Mouse (Mus musculus): ENCODE data around the gene Rerg. TPM values are rescaled to one million over a fixed set of nuclear protein-coding genes. Genes with fewer than 3 reads are reported as not detected.

Gene Rerg
- total RNA-seq (2015) (not detected in 2 replicates), total RNA-seq (2017) (not detected in 2 replicates)

DNA sequence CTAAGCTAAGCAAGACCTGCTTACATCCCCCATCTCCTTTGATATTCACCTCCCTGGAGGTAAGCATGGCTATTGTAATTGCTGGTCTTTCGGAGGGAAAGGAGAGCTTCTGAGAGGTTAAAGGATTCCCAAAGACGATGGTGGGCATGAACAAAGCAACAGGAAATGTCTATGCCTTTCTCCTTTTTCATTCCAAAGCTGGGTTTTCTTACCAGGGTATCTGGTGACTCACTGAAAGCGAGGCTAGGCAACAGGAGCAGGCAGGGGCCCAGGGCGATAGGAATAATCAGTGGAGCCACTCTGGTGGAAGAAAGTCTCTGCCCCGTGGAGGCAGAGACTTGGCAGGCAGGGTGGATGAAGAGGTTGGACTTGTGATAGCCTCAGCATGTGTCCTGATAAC, at the start of gene Rerg:
TSS of gene Rerg (minus strand) at position 272 of the 400 bp plus-strand sequence.
- no peak for ATAC-seq (ENCODE audit: poor library complexity, severe bottlenecking)

GRCm38 (mm10) chr6:137217841-137218463, 47.7 kb upstream of the Rerg start:
- ATAC-seq (ENCODE audit: poor library complexity, severe bottlenecking): no peak

DNA sequence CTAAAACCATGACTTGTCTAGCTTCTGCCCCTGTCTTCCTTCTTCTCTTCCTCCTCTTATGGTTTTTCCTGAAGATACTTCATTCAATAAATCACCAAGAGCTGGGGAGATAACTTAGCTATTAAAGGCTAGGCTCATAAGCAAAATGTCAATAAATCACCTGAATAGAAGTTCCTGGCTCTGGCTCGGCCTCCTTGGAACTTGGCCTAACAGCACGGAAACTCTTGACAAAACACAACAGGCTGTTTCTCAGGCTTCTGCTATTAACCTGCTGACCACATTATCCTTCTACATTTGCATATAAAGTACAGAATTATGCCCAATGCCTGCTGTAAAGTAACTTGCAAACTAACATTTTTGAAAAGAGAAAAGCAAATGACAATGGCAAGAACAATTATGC, 41.1 kb upstream of the Rerg start:
- no peak for ATAC-seq (ENCODE audit: poor library complexity, severe bottlenecking)

GRCm38 (mm10) chr6:137210991-137211390, 40.7 kb upstream of the Rerg start:
- no peak for ATAC-seq (ENCODE audit: poor library complexity, severe bottlenecking)

- no peak for ATAC-seq (ENCODE audit: poor library complexity, severe bottlenecking)
Measured at GRCm38 (mm10) chr6:137209992-137210391, 39.7 kb upstream of the Rerg start.

DNA sequence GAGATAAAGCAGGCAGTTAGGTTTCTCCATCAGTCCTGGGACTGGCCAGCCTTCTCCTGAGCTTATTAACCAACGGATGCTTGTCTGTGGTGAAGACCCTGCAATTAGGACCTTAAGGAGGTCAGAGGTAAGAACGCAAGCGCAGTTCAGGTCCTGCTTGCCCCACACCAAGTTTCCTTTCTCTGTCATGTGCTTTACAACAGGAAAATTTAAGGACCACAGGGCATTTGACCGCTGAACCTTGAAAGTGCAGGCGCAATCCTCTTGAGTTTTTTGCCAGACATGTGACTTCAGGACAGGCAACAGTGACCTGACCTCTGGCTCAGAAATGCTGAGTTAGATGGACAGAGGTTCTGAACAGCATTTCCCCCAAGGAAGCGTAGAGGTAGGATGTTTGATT, 36.8 kb upstream of the Rerg start:
- ATAC-seq (ENCODE audit: poor library complexity, severe bottlenecking): no peak

DNA sequence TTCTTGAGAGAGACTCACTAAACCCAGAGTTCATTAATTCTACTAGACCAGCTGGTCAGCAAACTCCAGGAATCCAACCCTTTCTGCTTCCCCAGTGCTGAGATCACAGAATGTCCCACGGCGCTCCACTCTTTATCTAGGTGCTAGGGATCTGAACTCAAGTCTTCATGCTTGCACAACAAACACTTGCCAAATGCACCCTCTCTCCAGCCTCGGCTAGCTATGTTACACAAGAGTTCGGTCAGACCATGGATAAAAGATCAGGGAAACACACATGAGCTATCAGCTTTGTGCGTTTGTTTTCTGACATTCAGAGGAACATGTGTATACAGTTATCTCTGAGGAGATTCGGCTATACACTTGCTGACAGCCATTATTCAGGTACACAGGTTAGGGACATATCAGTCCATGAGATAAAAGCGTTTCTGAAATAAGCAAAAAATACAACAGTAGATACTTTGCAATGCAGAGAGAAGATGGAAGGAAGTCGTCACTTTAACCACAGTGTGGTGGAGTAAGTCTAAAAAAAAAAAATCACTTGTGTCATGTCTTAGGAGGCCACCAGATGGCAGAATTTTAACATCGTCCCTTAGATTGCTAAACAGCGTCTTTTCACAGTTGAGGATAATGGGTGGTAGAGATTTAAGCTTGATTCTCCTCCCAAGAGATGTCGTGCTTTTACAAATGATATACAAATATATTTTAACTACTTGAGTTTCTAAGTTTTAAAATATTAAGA, 35.5 kb upstream of the Rerg start:
- peak; percentile 88 for ATAC-seq (ENCODE audit: poor library complexity, severe bottlenecking)

DNA sequence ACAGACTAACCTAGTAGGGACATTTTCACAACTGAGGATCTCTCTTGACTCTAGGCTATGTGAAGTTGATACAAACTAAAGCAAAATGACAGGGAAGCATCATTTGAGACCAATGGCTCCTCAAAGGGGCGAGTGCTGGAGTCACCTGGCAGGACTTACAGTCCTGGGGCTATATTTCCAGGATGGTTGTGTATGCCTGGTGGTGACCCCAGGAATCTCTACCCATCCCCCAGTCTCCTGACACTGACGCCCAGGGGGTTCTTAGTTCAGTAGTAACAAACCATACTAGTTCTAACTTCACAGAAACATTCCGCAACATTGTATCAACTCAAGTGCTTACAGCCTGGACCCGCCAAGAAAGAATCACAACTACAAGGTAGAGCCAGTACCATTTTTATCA, 32.4 kb upstream of the Rerg start:
- ATAC-seq (ENCODE audit: poor library complexity, severe bottlenecking): no peak

- ATAC-seq (ENCODE audit: poor library complexity, severe bottlenecking): no peak
Measured at GRCm38 (mm10) chr6:137201578-137201977, 31.3 kb upstream of the Rerg start.

DNA sequence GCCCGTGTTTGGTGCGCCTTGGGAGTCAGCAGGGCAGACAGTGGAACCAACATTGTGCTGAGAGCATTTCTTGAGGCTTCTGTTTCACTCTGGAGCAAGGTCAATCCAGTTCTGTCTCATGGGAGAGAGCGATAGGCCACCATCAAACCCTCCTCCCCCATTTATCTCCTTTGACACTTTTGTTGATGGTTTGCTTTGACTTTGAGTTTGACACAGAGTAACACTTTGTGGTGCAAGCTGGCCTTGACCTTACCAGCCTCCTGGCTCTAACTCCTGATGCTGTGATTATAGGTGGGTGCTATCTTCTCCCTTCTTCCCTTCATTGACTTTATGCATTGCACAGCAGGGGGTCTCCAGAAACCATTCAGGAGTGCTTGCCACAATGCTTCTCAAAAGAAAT, 30.9 kb upstream of the Rerg start:
- ATAC-seq (ENCODE audit: poor library complexity, severe bottlenecking): no peak

GRCm38 (mm10) chr6:137192063-137192462, 21.8 kb upstream of the Rerg start:
- ATAC-seq (ENCODE audit: poor library complexity, severe bottlenecking): peak; percentile 77

- no peak for ATAC-seq (ENCODE audit: poor library complexity, severe bottlenecking)
Measured at GRCm38 (mm10) chr6:137191026-137191425, 20.7 kb upstream of the Rerg start.

GRCm38 (mm10) chr6:137190577-137190976, 20.3 kb upstream of the Rerg start:
- no peak for ATAC-seq (ENCODE audit: poor library complexity, severe bottlenecking)

GRCm38 (mm10) chr6:137188375-137188926, 18.2 kb upstream of the Rerg start:
- no peak for ATAC-seq (ENCODE audit: poor library complexity, severe bottlenecking)

DNA sequence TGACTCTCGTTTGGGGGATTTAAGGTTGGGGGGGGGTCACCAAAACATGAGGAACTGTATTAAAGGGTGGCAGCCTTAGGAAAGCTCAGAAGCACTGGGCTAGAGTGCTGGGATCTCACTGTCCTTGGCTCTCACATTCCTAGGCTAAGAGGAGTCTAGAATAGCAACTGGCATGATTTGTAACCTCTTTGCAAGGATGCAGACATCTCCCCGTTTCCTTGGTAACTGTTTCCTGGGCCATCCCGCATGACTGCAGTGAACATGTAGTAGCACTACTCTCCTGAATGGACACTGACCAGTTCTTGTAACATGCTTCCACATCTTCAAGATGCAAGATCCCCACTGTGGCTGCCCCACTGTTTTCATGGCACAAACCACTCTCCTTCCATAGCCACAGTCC, 17.1 kb upstream of the Rerg start:
- no peak for ATAC-seq (ENCODE audit: poor library complexity, severe bottlenecking)

DNA sequence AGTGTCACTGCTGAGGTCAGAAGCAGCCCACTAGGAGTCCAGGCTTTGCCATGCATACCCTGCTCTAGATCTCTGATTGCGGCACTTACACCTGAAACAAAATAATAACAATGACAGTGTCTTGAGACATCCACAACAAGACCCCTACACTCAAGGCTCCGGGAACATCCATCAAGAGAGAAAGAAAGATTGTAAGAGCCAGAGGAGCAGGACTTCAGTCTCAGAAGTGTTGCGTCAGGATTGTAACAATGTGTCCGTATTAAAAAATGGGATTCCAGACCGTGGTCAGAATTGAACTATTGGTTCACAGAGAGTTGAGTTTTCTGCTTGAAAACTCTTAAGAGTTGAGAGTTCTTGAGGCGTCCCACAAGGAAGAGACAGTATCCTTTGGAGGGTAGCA, 10.3 kb upstream of the Rerg start:
- ATAC-seq (ENCODE audit: poor library complexity, severe bottlenecking): no peak

GRCm38 (mm10) chr6:137180115-137180514, 9.8 kb upstream of the Rerg start:
- no peak for ATAC-seq (ENCODE audit: poor library complexity, severe bottlenecking)

DNA sequence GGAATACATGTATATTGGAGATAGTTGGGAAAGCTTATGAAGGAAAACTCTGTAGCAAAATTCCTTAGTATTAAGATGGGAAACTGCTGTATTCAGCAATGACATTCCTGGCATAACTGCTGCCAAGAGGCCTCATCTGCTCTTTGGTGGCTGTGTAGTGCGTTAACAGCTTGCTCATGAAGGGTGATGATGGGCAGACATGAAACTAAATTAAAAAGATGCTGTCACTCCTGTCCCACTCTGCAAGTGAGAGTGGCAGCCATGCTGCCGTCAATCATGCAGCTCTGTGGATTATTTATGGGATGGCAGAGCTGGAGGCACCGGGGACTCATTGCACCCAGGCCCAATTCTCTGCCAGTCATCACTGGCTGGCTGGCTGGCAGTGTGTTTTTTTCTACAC, 8.7 kb upstream of the Rerg start:
- no peak for ATAC-seq (ENCODE audit: poor library complexity, severe bottlenecking)

DNA sequence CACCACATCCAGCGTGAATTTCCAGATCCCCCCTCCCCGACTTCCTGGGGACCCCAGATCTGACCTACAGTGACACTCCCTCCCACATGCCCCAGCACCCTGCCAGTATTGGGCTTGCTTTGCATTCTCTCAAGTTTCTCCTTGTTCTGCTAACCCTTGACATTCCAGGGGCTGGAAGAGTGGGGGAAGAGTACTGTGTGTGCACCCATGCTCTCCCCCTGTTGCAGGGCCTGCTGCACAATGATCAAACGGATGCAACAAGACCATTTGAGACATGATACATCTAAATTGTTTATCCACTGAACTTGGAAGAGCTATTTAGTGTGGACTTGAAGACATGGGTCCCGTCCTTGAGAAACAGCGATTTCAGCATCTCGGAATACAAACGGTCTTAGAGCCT, 349 bp upstream of the Rerg start:
- no peak for ATAC-seq (ENCODE audit: poor library complexity, severe bottlenecking)

GRCm38 (mm10) chr6:137169171-137169968, 927 bp downstream of the Rerg start:
- ATAC-seq (ENCODE audit: poor library complexity, severe bottlenecking): peak; percentile 99

GRCm38 (mm10) chr6:137166843-137167242, 3.5 kb downstream of the Rerg start:
- no peak for ATAC-seq (ENCODE audit: poor library complexity, severe bottlenecking)

All from megakaryocyte, adult 5-6 weeks (primary cell).